24 mouse cellular contexts compared by ENCODE assay signal in the genomic region with DNA sequence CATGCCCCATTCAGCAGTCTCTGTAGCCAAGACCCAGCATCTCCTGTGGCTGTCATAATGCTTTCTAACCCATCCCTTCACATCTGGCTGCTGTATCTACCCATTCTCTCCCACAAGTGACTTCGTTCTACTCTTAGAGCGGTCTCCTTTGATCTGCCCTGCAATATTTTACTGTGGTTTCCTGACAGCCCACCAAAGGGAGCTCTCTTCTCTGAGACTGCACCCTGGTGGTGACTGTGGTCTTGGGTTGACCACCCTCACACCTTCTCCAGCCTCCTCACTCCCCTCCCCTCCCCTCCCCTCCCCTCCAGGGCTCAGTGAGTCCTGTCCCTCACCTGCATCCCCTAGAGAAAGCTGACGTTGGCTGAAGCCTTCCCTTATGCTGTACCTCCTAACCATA.
DNase-seq lines count a peak whose midpoint lies in the region; ATAC-seq and TF ChIP-seq lines count a peak whose summit lies in the region.
"Had no signal": no experiment of that assay in that cellular context is flagged by ENCODE, and none has a peak within 500 bp of the region (broad histone marks: within the 10 kb centered on the region; RNA-seq: fewer than 3 reads in every experiment).

No protein-coding gene starts in this region.

- H3K4me2 ChIP-seq in forebrain, embryonic 15.5 days (replicated peaks), result no peak overlapping the region
- no peak overlapping the region for H3K4me2 ChIP-seq in intestine, embryonic 16.5 days (ENCODE audit: low read depth, low read length)
- H3K4me2 ChIP-seq: embryonic facial prominence, embryonic 13.5 days; heart, embryonic 13.5 days; hindbrain, embryonic 14.5 days; liver, embryonic 11.5 days; midbrain, embryonic 15.5 days; neural tube, embryonic 12.5 days had no signal

- ATAC-seq in forebrain, embryonic 15.5 days (replicated peaks), result no peak
- ATAC-seq in intestine, embryonic 16.5 days, result no peak
- ATAC-seq: forebrain, postnatal 0 days; midbrain, embryonic 15.5 days had no signal

- DNase-seq in forebrain, embryonic 10.5 days (ENCODE audit: extremely low spot score, low spot score), result no peak
- DNase-seq in spleen, adult 2 months (ENCODE audit: low read depth in 1 of 2, low spot score in 2 of 2), result peak; percentile 8 to 9
- DNase-seq in spleen, postnatal 14 days (ENCODE audit: low spot score in 2 of 2), result no peak
- DNase-seq in thymus, postnatal 0 days (ENCODE audit: low spot score), result peak; percentile 54
- DNase-seq in thymus, postnatal 4 days, result peak; percentile 59
- no peak for DNase-seq in kidney, postnatal 10 days
- DNase-seq: adrenal gland, adult 8-10 months; cerebellum, adult 9-10 months; forebrain, postnatal 0 days; heart, postnatal 10 days; kidney, adult 2 months; kidney, postnatal 4 days; layer of hippocampus, postnatal 36 days; lung, postnatal 36 days; right cerebral cortex, postnatal 14 days had no signal

- peaks cover 7% of the 10 kb centered on the region; the same call in 1 of the 2 replicates for H3K36me3 ChIP-seq in forebrain, embryonic 10.5 days (replicated peaks)
- H3K36me3 ChIP-seq in forebrain, embryonic 15.5 days, result no peaks in the 10 kb centered on the region
- no peaks in the 10 kb centered on the region for H3K36me3 ChIP-seq in spleen, adult 2 months (ENCODE audit: control insufficient read depth, insufficient read depth, low read length)
- no peaks in the 10 kb centered on the region for H3K36me3 ChIP-seq in intestine, embryonic 16.5 days (ENCODE audit: control insufficient read depth, insufficient read depth, low read length)
- H3K36me3 ChIP-seq: embryonic facial prominence, embryonic 13.5 days; G1E; heart, embryonic 13.5 days; midbrain, embryonic 15.5 days; neural tube, embryonic 12.5 days had no signal

- 0 out of 2 replicates have a peak overlapping the region, but pooled peaks have one; percentile 15 for H3K27ac ChIP-seq in forebrain, embryonic 10.5 days
- no peak overlapping the region for H3K27ac ChIP-seq in forebrain, embryonic 15.5 days (replicated peaks)
- no peak overlapping the region for H3K27ac ChIP-seq in spleen, adult 2 months (ENCODE audit: insufficient read depth, low read length)
- H3K27ac ChIP-seq in intestine, embryonic 16.5 days (ENCODE audit: low read length), result no peak overlapping the region
- H3K27ac ChIP-seq: embryonic facial prominence, embryonic 13.5 days; heart, embryonic 13.5 days; hindbrain, embryonic 14.5 days; midbrain, embryonic 15.5 days; neural tube, embryonic 12.5 days had no signal

- H3K9me3 ChIP-seq in forebrain, embryonic 10.5 days, result no peaks in the 10 kb centered on the region
- no peaks in the 10 kb centered on the region for H3K9me3 ChIP-seq in forebrain, embryonic 15.5 days
- no peaks in the 10 kb centered on the region for H3K9me3 ChIP-seq in intestine, embryonic 16.5 days (ENCODE audit: control insufficient read depth, low read length)
- H3K9me3 ChIP-seq: embryonic facial prominence, embryonic 13.5 days; heart, embryonic 13.5 days; midbrain, embryonic 15.5 days; neural tube, embryonic 12.5 days had no signal

- WGBS in forebrain, embryonic 10.5 days, result 85% methylated on average over 3 of the region's 3 CpGs
- WGBS in forebrain, embryonic 15.5 days, result 90% methylated on average over 3 of the region's 3 CpGs
- 33% methylated on average over 3 of the region's 3 CpGs for WGBS in spleen, adult 2 months
- 77% methylated on average over 3 of the region's 3 CpGs for WGBS in intestine, embryonic 16.5 days

- no peak for TF ChIP-seq POLR2A in spleen, adult 2 months (IDR thresholded peaks at IDR 0.05; ENCODE audit: low read depth, low read length)

- 0 out of 2 replicates have a peak, but pooled peaks have one; percentile 7 for TF ChIP-seq CTCF in spleen, adult 2 months (IDR thresholded peaks at IDR 0.05; ENCODE audit: extremely low read depth, insufficient read depth, insufficient read length, insufficient replicate concordance)

- no peak overlapping the region for H3K4me3 ChIP-seq in forebrain, embryonic 10.5 days
- H3K4me3 ChIP-seq in forebrain, embryonic 15.5 days, result no peak overlapping the region
- H3K4me3 ChIP-seq in spleen, adult 2 months (ENCODE audit: extremely low read depth, insufficient read depth, insufficient read length), result no peak overlapping the region
- H3K4me3 ChIP-seq in intestine, embryonic 16.5 days (ENCODE audit: low read length), result no peak overlapping the region
- H3K4me3 ChIP-seq: embryonic facial prominence, embryonic 13.5 days; heart, embryonic 13.5 days; midbrain, embryonic 15.5 days; neural tube, embryonic 12.5 days had no signal

- no peaks in the 10 kb centered on the region for H3K27me3 ChIP-seq in forebrain, embryonic 10.5 days (ENCODE audit: poor library complexity, severe bottlenecking)
- no peaks in the 10 kb centered on the region for H3K27me3 ChIP-seq in forebrain, embryonic 15.5 days
- H3K27me3 ChIP-seq in spleen, adult 2 months (ENCODE audit: control insufficient read depth, insufficient read depth, low read length), result no peaks in the 10 kb centered on the region
- no peaks in the 10 kb centered on the region for H3K27me3 ChIP-seq in intestine, embryonic 16.5 days (replicated peaks; ENCODE audit: control insufficient read depth, insufficient read depth, low read length)
- H3K27me3 ChIP-seq: heart, embryonic 13.5 days had no signal

- H3K4me1 ChIP-seq in forebrain, embryonic 10.5 days, result peaks cover 16% of the 10 kb centered on the region
- peaks cover 12% of the 10 kb centered on the region for H3K4me1 ChIP-seq in forebrain, embryonic 15.5 days
- H3K4me1 ChIP-seq in spleen, adult 2 months (ENCODE audit: control insufficient read depth, insufficient read depth, insufficient read length), result no peaks in the 10 kb centered on the region; the same call in 1 of the 2 replicates
- H3K4me1 ChIP-seq in intestine, embryonic 16.5 days (ENCODE audit: control insufficient read depth, insufficient read depth, low read length), result peaks cover 4% of the 10 kb centered on the region; the same call in 1 of the 2 replicates

- H3K9ac ChIP-seq in forebrain, embryonic 15.5 days (replicated peaks), result no peak overlapping the region
- no peak overlapping the region for H3K9ac ChIP-seq in intestine, embryonic 16.5 days (ENCODE audit: low read depth, low read length)
- H3K9ac ChIP-seq: embryonic facial prominence, embryonic 13.5 days; forebrain, postnatal 0 days; heart, embryonic 13.5 days; hindbrain, embryonic 14.5 days; midbrain, embryonic 15.5 days; neural tube, embryonic 12.5 days had no signal

Comparison
In these comparisons a context has a peak if more than half of its experiments do, and no peak if none do; other contexts are left out.
1. DNase-seq: peak in spleen, adult 2 months (2 of 2), thymus, postnatal 0 days (single experiment) and thymus, postnatal 4 days (single experiment); none in forebrain, embryonic 10.5 days (single experiment), spleen, postnatal 14 days (0 of 2) and kidney, postnatal 10 days (single experiment).